Mouse (Mus musculus) stomach, embryonic 16.5 days (tissue): ENCODE results near the gene Gabbr1. TPM values are rescaled to one million over a fixed set of nuclear protein-coding genes. Genes with fewer than 3 reads are reported as not detected.

Experiments used
- ATAC-seq: fragments of 200-750 bp; cut with Nextera tagmentation; 2 replicates; pipeline ENCODE4 v1.8.0; 2017; ENCODE audit warnings: moderate number of reproducible peaks, moderate TSS enrichment; ENCODE audit not compliant: insufficient read depth, low FRiP score
- H3K27ac ChIP-seq: fragments of 300-500 bp; sonication (generic); 2 replicates; pipeline ENCODE4 v1.5.1; 2014; ENCODE audit warnings: low read length
- H3K27me3 ChIP-seq: fragments of 300-500 bp; sonication (generic); 2 replicates; pipeline ENCODE4 v1.6.1; 2014; ENCODE audit warnings: low read length, control low read depth, mixed read lengths; ENCODE audit not compliant: control insufficient read depth, insufficient read depth
- H3K36me3 ChIP-seq: fragments of 300-500 bp; sonication (generic); 2 replicates; pipeline ENCODE4 v1.6.1; 2014; ENCODE audit warnings: low read length; ENCODE audit not compliant: control insufficient read depth, insufficient read depth
- H3K4me1 ChIP-seq: fragments of 300-500 bp; sonication (generic); 2 replicates; pipeline ENCODE4 v1.6.1; 2014; ENCODE audit warnings: low read length, control low read depth, mixed read lengths; ENCODE audit not compliant: control insufficient read depth, insufficient read depth
- H3K4me2 ChIP-seq: fragments of 300-500 bp; sonication (generic); 2 replicates; pipeline ENCODE4 v1.6.1; 2014; ENCODE audit warnings: low read depth, low read length, mixed read lengths
- H3K4me3 ChIP-seq: fragments of 300-500 bp; sonication (generic); replicated peaks from 2 replicates; pipeline ENCODE4 v1.5.1; 2014; ENCODE audit warnings: mild to moderate bottlenecking, low read length
- H3K9ac ChIP-seq: fragments of 300-500 bp; sonication (generic); 2 replicates; pipeline ENCODE4 v1.6.1; 2014; ENCODE audit warnings: low read length
- H3K9me3 ChIP-seq: fragments of 300-500 bp; sonication (generic); replicated peaks from 2 replicates; pipeline ENCODE4 v1.6.1; 2016; ENCODE audit warnings: low read length, control low read depth; ENCODE audit not compliant: control insufficient read depth
- WGBS: fragments of 180-500 bp; shearing (Covaris S2); extraction: QIAGEN DNeasy Blood & Tissue Kit; methylation state at CpG from one replicate; pipeline ENCODE4 v1.1.7; 2014; 5-methylcytosine and 5-hydroxymethylcytosine counted together
- polyA plus RNA-seq: library from polyadenylated mRNA; unstranded; fragments of >200 nt; fragmentation: Nextera tagmentation; extraction: Ambion mirVana; gene quantifications from 2 replicates; pipeline ENCODE4 v1.2.1, GENCODE M21; 2015

The Gabbr1 gene
- polyA plus RNA-seq, 1 experiment from 2014 or later, result 7.5 TPM

GRCm38 (mm10) chr17:37028683-37029120, 17.1 kb upstream of the Gabbr1 start:
- Histone ChIP-seq H3K4me1 (no peaks in the 10 kb centered on the region), H3K9ac (peak overlapping the region; percentile 63), H3K4me2 (peak overlapping the region; percentile 52), H3K27ac (peak overlapping the region; percentile 92), H3K36me3 (no peaks in the 10 kb centered on the region), H3K4me3 (peak overlapping the region; percentile 54), H3K9me3 (no peaks in the 10 kb centered on the region), H3K27me3 (no peaks in the 10 kb centered on the region)
- WGBS, result under 1% methylated on average over 14 of the region's 14 CpGs
- peak; percentile 97 for ATAC-seq

- WGBS, result 66% methylated on average over 7 of the region's 8 CpGs
- ATAC-seq, result 0 out of 2 replicates have a peak, but pooled peaks have one; percentile 5
- H3K9ac ChIP-seq, result peak overlapping the region; percentile 63; the same call in 1 of the 2 replicates
Observed at GRCm38 (mm10) chr17:37029162-37029561, 16.6 kb upstream of the Gabbr1 start.

GRCm38 (mm10) chr17:37039127-37039894, 6.5 kb upstream of the Gabbr1 start:
- WGBS, result 56% methylated on average over 2 of the region's 2 CpGs
- H3K4me2 ChIP-seq, result no peak overlapping the region
- H3K4me3 ChIP-seq, result no peak overlapping the region
- H3K9ac ChIP-seq, result no peak overlapping the region
- no peaks in the 10 kb centered on the region for H3K27me3 ChIP-seq
- H3K36me3 ChIP-seq, result no peaks in the 10 kb centered on the region
- H3K4me1 ChIP-seq, result no peaks in the 10 kb centered on the region
- H3K27ac ChIP-seq, result no peak overlapping the region
- ATAC-seq, result no peak
- H3K9me3 ChIP-seq, result no peaks in the 10 kb centered on the region

More at GRCm38 (mm10) chr17:37029162-37029561, 16.6 kb upstream of the Gabbr1 start:
- Histone ChIP-seq H3K4me1 (no peaks in the 10 kb centered on the region), H3K9me3 (no peaks in the 10 kb centered on the region), H3K4me2 (peak overlapping the region; percentile 52), H3K27ac (peak overlapping the region; percentile 92), H3K4me3 (peak overlapping the region; percentile 54), H3K27me3 (no peaks in the 10 kb centered on the region), H3K36me3 (no peaks in the 10 kb centered on the region)

- 55% methylated on average over 7 of the region's 7 CpGs for WGBS
- Histone ChIP-seq H3K4me1 (peaks cover 19% of the 10 kb centered on the region), H3K4me3 (peak overlapping the region; percentile 86; the same call in 1 of the 2 replicates), H3K9ac (peak overlapping the region; percentile 96), H3K4me2 (peak overlapping the region; percentile 75), H3K9me3 (no peaks in the 10 kb centered on the region), H3K27me3 (no peaks in the 10 kb centered on the region), H3K27ac (no peak overlapping the region), H3K36me3 (no peaks in the 10 kb centered on the region)
- ATAC-seq, result no peak
Observed at GRCm38 (mm10) chr17:37044651-37045244, 1.0 kb upstream of the Gabbr1 start.

- Histone ChIP-seq H3K36me3 (no peaks in the 10 kb centered on the region), H3K27me3 (no peaks in the 10 kb centered on the region), H3K9ac (peak overlapping the region; percentile 96), H3K27ac (peak overlapping the region; percentile 79), H3K4me1 (peaks cover 35% of the 10 kb centered on the region), H3K9me3 (no peaks in the 10 kb centered on the region), H3K4me2 (peak overlapping the region; percentile 75), H3K4me3 (peak overlapping the region; percentile 86)
- under 1% methylated on average over 38 of the region's 58 CpGs for WGBS
- ATAC-seq, result peak; percentile 80
Observed at GRCm38 (mm10) chr17:37046312-37047112, 746 bp downstream of the Gabbr1 start.

GRCm38 (mm10) chr17:37047332-37047976, 1.7 kb downstream of the Gabbr1 start:
- Histone ChIP-seq H3K4me2 (peak overlapping the region; percentile 75), H3K36me3 (no peaks in the 10 kb centered on the region), H3K27ac (no peak overlapping the region), H3K9me3 (no peaks in the 10 kb centered on the region), H3K9ac (peak overlapping the region; percentile 96; the same call in 1 of the 2 replicates), H3K27me3 (no peaks in the 10 kb centered on the region), H3K4me1 (peaks cover 36% of the 10 kb centered on the region), H3K4me3 (peak overlapping the region; percentile 86)
- WGBS, result 25% methylated on average over 19 of the region's 19 CpGs
- ATAC-seq, result no peak

GRCm38 (mm10) chr17:37047981-37048380, 2.2 kb downstream of the Gabbr1 start:
- no peak for ATAC-seq
- Histone ChIP-seq H3K9ac (no peak overlapping the region), H3K4me3 (no peak overlapping the region), H3K4me1 (peaks cover 36% of the 10 kb centered on the region), H3K27ac (no peak overlapping the region), H3K27me3 (no peaks in the 10 kb centered on the region), H3K9me3 (no peaks in the 10 kb centered on the region), H3K36me3 (no peaks in the 10 kb centered on the region), H3K4me2 (no peak overlapping the region)
- WGBS, result 33% methylated on average over 3 of the region's 3 CpGs

- Histone ChIP-seq H3K9ac (no peak overlapping the region; the same call in 1 of the 2 replicates), H3K4me1 (peaks cover 36% of the 10 kb centered on the region), H3K9me3 (no peaks in the 10 kb centered on the region), H3K4me2 (no peak overlapping the region), H3K27me3 (no peaks in the 10 kb centered on the region), H3K36me3 (no peaks in the 10 kb centered on the region), H3K27ac (no peak overlapping the region), H3K4me3 (no peak overlapping the region)
- WGBS, result 69% methylated on average over 7 of the region's 7 CpGs
- no peak for ATAC-seq
Observed at GRCm38 (mm10) chr17:37048383-37048782, 2.6 kb downstream of the Gabbr1 start.
